Mouse (Mus musculus) forebrain, embryonic 15.5 days (tissue): ENCODE data around the gene Pif1. TPM values are rescaled to one million over a fixed set of nuclear protein-coding genes. Genes with fewer than 3 reads are reported as not detected.
A peak's percentile ranks its signal among the peaks of the same experiment; 100 is the strongest.

Source experiments
- ATAC-seq: fragments of 200-750 bp; cut with Nextera tagmentation; replicated peaks from 2 replicates; pipeline ENCODE4 v1.8.0; 2017; ENCODE audit warnings: mild to moderate bottlenecking, moderate TSS enrichment, moderate library complexity
- H3K27ac ChIP-seq: fragments of 300-500 bp; sonication (generic); replicated peaks from 2 replicates; pipeline ENCODE4 v1.5.1; 2015; ENCODE audit warnings: mild to moderate bottlenecking, inconsistent platforms
- H3K27me3 ChIP-seq: fragments of 300-500 bp; sonication (generic); 2 replicates; pipeline ENCODE4 v1.6.1; 2015; ENCODE audit warnings: inconsistent platforms
- H3K36me3 ChIP-seq: fragments of 300-500 bp; sonication (generic); 2 replicates; pipeline ENCODE4 v1.6.1; 2015; ENCODE audit warnings: mild to moderate bottlenecking, inconsistent platforms
- H3K4me1 ChIP-seq: fragments of 300-500 bp; sonication (generic); 2 replicates; pipeline ENCODE4 v1.6.1; 2015; ENCODE audit warnings: inconsistent platforms
- H3K4me2 ChIP-seq: fragments of 300-500 bp; sonication (generic); replicated peaks from 2 replicates; pipeline ENCODE4 v1.6.1; 2015; ENCODE audit warnings: mild to moderate bottlenecking, inconsistent platforms
- H3K4me3 ChIP-seq: fragments of 300-500 bp; sonication (generic); 2 replicates; pipeline ENCODE4 v1.5.1; 2015; ENCODE audit warnings: mild to moderate bottlenecking, inconsistent platforms
- H3K9ac ChIP-seq: fragments of 300-500 bp; sonication (generic); replicated peaks from 2 replicates; pipeline ENCODE4 v1.6.1; 2015; ENCODE audit warnings: mild to moderate bottlenecking, inconsistent platforms
- H3K9me3 ChIP-seq: fragments of 300-500 bp; sonication (generic); 2 replicates; pipeline ENCODE4 v1.6.1; 2016; ENCODE audit warnings: inconsistent platforms
- WGBS: fragments of 180-500 bp; shearing (Covaris S2); methylation state at CpG from one replicate; pipeline ENCODE4 v1.1.7; 2015; ENCODE audit warnings: mixed read lengths; 5-methylcytosine and 5-hydroxymethylcytosine counted together
- polyA plus RNA-seq: library from polyadenylated mRNA; unstranded; fragments of >200 nt; fragmentation: Nextera tagmentation; extraction: Ambion mirVana; gene quantifications from 2 replicates; pipeline ENCODE4 v1.2.1, GENCODE M21; 2015

The Pif1 gene
- polyA plus RNA-seq, 1 experiment from 2014 or later, result 11.8 TPM

DNA sequence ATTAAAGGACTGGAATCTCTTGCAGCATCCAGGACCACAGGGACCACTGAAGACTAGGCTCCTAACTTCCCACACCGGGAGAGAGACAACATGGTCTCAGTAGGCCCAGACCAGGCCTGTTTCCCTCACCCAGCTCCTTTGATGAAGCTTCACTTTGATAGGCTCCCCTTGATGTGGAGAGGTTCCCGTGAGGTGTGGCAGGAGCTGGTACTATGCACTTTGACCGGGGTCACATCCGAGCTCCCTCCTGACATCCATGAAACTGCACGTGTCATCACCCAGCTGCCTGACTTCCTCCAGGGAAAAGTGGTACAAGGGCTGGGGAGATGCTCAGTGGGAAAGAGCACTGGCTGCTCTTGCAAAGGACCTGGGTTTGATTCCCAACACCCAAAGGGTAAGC, 23.9 kb upstream of the Pif1 start:
- WGBS, result 94% methylated on average over 5 of the region's 5 CpGs

GRCm38 (mm10) chr9:65564698-65565097, 22.3 kb upstream of the Pif1 start:
- H3K4me2 ChIP-seq, result no peak overlapping the region
- ATAC-seq, result no peak
- no peaks in the 10 kb centered on the region for H3K36me3 ChIP-seq
- H3K9me3 ChIP-seq, result no peaks in the 10 kb centered on the region
- H3K9ac ChIP-seq, result no peak overlapping the region
- WGBS, result 95% methylated on average over 2 of the region's 2 CpGs
- H3K4me3 ChIP-seq, result no peak overlapping the region
- H3K27ac ChIP-seq, result no peak overlapping the region
- H3K27me3 ChIP-seq, result no peaks in the 10 kb centered on the region
- 0 out of 2 replicates have a peak, but pooled peaks cover 13% of the 10 kb centered on the region for H3K4me1 ChIP-seq

More for the DNA sequence above, 23.9 kb upstream of the Pif1 start:
- H3K4me3 ChIP-seq, result no peak overlapping the region
- no peaks in the 10 kb centered on the region for H3K27me3 ChIP-seq
- no peak overlapping the region for H3K4me2 ChIP-seq
- H3K9ac ChIP-seq, result no peak overlapping the region
- no peak for ATAC-seq
- H3K9me3 ChIP-seq, result no peaks in the 10 kb centered on the region
- H3K27ac ChIP-seq, result no peak overlapping the region
- no peaks in the 10 kb centered on the region for H3K36me3 ChIP-seq
- 0 out of 2 replicates have a peak, but pooled peaks cover 13% of the 10 kb centered on the region for H3K4me1 ChIP-seq

DNA sequence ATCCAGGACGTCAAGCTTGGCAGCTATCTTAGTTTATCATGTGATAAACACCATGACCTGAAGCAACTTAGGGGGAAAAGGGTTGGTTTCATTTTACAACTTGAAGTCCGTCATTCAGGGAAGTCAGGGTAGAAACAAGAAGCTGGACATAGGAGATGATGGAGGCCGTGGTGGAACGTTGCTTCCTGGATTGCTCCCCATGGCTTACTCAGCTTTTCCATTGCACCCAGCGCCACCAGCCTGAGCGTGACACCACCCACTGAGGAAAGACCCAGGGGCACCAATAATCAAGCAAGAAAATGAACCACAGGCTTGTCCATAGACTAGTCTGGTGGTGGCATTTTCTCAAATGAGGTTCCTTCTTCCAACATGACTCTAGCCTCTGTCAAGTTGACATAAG, 18.2 kb upstream of the Pif1 start:
- H3K9ac ChIP-seq, result no peak overlapping the region

DNA sequence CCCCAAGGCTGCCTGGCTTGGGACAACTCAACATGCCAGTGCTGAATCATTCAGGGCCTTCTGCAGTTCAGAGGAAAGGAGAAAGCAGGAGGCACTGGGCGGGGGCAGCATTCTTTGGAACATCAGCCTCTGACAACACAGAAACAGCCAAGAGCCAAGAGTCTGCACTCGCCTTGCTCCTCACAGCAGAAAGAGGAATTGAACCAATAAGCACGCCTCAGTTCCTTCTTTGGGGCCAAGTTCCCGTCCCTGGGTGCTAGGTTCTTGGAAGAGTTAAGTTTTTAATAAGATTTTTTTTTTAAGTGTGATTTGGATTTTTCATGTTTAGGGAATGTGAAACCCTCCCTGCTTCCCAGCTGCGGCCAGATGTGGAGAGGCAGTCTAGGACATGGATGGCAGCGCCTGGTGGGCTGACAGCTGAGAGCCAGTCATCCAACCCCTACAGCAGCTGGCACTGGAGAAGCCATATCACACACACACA, 17.4 kb upstream of the Pif1 start:
- no peak overlapping the region for H3K9ac ChIP-seq
- no peaks in the 10 kb centered on the region for H3K27me3 ChIP-seq
- no peaks in the 10 kb centered on the region; the same call in 1 of the 2 replicates for H3K36me3 ChIP-seq
- H3K4me3 ChIP-seq, result no peak overlapping the region
- 84% methylated on average over 6 of the region's 6 CpGs for WGBS
- no peaks in the 10 kb centered on the region for H3K4me1 ChIP-seq
- H3K27ac ChIP-seq, result no peak overlapping the region
- no peak for ATAC-seq
- H3K4me2 ChIP-seq, result no peak overlapping the region
- H3K9me3 ChIP-seq, result no peaks in the 10 kb centered on the region

More for the DNA sequence above, 18.2 kb upstream of the Pif1 start:
- no peaks in the 10 kb centered on the region for H3K9me3 ChIP-seq
- H3K27me3 ChIP-seq, result no peaks in the 10 kb centered on the region
- H3K4me2 ChIP-seq, result no peak overlapping the region
- no peak for ATAC-seq
- no peak overlapping the region for H3K4me3 ChIP-seq
- H3K36me3 ChIP-seq, result no peaks in the 10 kb centered on the region; the same call in 1 of the 2 replicates
- no peak overlapping the region for H3K27ac ChIP-seq
- H3K4me1 ChIP-seq, result no peaks in the 10 kb centered on the region
- WGBS, result 93% methylated on average over 6 of the region's 6 CpGs

GRCm38 (mm10) chr9:65572837-65573236, 14.1 kb upstream of the Pif1 start:
- ATAC-seq, result no peak
- 71% methylated on average over 6 of the region's 6 CpGs for WGBS
- H3K4me1 ChIP-seq, result peaks cover 9% of the 10 kb centered on the region; the same call in 1 of the 2 replicates
- no peak overlapping the region for H3K9ac ChIP-seq
- H3K4me3 ChIP-seq, result no peak overlapping the region
- H3K27ac ChIP-seq, result no peak overlapping the region
- no peaks in the 10 kb centered on the region; the same call in 1 of the 2 replicates for H3K36me3 ChIP-seq
- no peaks in the 10 kb centered on the region for H3K9me3 ChIP-seq
- H3K27me3 ChIP-seq, result no peaks in the 10 kb centered on the region
- H3K4me2 ChIP-seq, result no peak overlapping the region

- Histone ChIP-seq H3K36me3 (no peaks in the 10 kb centered on the region; the same call in 1 of the 2 replicates), H3K4me2 (no peak overlapping the region), H3K4me3 (no peak overlapping the region), H3K9ac (no peak overlapping the region), H3K4me1 (peaks cover 16% of the 10 kb centered on the region), H3K27ac (no peak overlapping the region), H3K9me3 (no peaks in the 10 kb centered on the region), H3K27me3 (no peaks in the 10 kb centered on the region)
- ATAC-seq, result no peak
- WGBS, result 86% methylated on average over 11 of the region's 11 CpGs
Measured at GRCm38 (mm10) chr9:65574513-65575392, 12.2 kb upstream of the Pif1 start.

GRCm38 (mm10) chr9:65575393-65576196, 11.4 kb upstream of the Pif1 start:
- no peak overlapping the region for H3K4me3 ChIP-seq
- WGBS, result 69% methylated on average over 8 of the region's 8 CpGs
- H3K27me3 ChIP-seq, result no peaks in the 10 kb centered on the region
- H3K4me2 ChIP-seq, result no peak overlapping the region
- H3K4me1 ChIP-seq, result peaks cover 18% of the 10 kb centered on the region
- no peak overlapping the region for H3K27ac ChIP-seq
- no peak overlapping the region for H3K9ac ChIP-seq
- no peak for ATAC-seq
- H3K36me3 ChIP-seq, result no peaks in the 10 kb centered on the region; the same call in 1 of the 2 replicates
- H3K9me3 ChIP-seq, result no peaks in the 10 kb centered on the region

- Histone ChIP-seq H3K36me3 (no peaks in the 10 kb centered on the region; the same call in 1 of the 2 replicates), H3K27ac (no peak overlapping the region), H3K4me3 (no peak overlapping the region), H3K4me1 (peaks cover 22% of the 10 kb centered on the region), H3K4me2 (no peak overlapping the region), H3K9ac (no peak overlapping the region), H3K9me3 (no peaks in the 10 kb centered on the region), H3K27me3 (no peaks in the 10 kb centered on the region)
- ATAC-seq, result no peak
- WGBS, result 32% methylated on average over 7 of the region's 7 CpGs
Measured at GRCm38 (mm10) chr9:65576861-65577510, 10.0 kb upstream of the Pif1 start.

DNA sequence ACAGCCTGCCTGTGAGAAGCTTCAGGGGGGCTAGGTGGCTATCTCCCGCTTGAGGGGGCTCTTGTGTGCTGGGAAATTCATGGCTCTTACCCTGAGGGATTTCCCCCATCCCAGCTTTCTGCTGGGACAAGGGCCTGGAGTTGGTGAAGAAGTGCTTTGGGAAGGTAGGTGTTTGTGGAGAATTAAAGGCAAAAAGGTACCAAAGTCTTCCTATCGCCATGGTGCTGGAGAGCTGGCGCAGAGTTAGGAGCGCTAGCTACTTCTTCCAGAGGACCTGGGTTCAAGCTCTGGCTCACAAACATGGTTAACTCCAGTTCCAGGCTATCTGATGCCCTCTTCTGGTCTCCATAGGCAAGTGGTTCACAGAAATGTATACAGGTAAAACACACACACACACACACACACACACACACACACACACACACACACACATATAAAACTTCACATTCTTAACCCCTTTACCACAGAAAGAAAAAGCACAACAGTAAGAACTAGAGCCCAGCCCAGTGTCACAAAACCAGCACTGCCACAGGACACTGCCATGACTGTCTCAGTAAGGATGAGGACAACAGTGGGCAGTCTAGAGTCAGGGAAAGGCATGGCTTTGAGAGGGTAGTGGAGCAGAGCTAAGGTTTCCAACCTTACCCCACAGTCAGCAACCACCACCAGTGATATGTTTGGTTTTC, 9.3 kb upstream of the Pif1 start:
- H3K36me3 ChIP-seq, result no peaks in the 10 kb centered on the region
- H3K27ac ChIP-seq, result no peak overlapping the region
- H3K4me3 ChIP-seq, result no peak overlapping the region
- no peak for ATAC-seq
- H3K9ac ChIP-seq, result no peak overlapping the region
- no peaks in the 10 kb centered on the region for H3K27me3 ChIP-seq
- no peaks in the 10 kb centered on the region for H3K9me3 ChIP-seq
- 83% methylated on average over 4 of the region's 4 CpGs for whole genome bisulfite sequencing
- no peak overlapping the region for H3K4me2 ChIP-seq
- H3K4me1 ChIP-seq, result peaks cover 22% of the 10 kb centered on the region

GRCm38 (mm10) chr9:65578801-65579249, 8.1 kb upstream of the Pif1 start:
- Histone ChIP-seq H3K27ac (no peak overlapping the region), H3K4me1 (peaks cover 22% of the 10 kb centered on the region), H3K27me3 (no peaks in the 10 kb centered on the region), H3K36me3 (no peaks in the 10 kb centered on the region), H3K4me3 (no peak overlapping the region), H3K4me2 (no peak overlapping the region), H3K9me3 (no peaks in the 10 kb centered on the region), H3K9ac (no peak overlapping the region)
- ATAC-seq, result no peak
- 63% methylated on average over 9 of the region's 9 CpGs for WGBS

- ATAC-seq, result peak; percentile 94
- H3K4me3 ChIP-seq, result peak within 1 kb of the TSS; percentile 50
- H3K9ac ChIP-seq, result peak within 1 kb of the TSS; percentile 50
- no peaks in the 10 kb centered on the region for H3K36me3 ChIP-seq
- no peaks in the 10 kb centered on the region for H3K27me3 ChIP-seq
- H3K9me3 ChIP-seq, result no peaks in the 10 kb centered on the region
- under 1% methylated on average over 43 of the region's 45 CpGs for WGBS
- H3K27ac ChIP-seq, result peak within 1 kb of the TSS; percentile 71
- peaks cover 22% of the 10 kb centered on the region for H3K4me1 ChIP-seq
- H3K4me2 ChIP-seq, result peak within 1 kb of the TSS; percentile 59
Measured at GRCm38 (mm10) chr9:65579781-65580371, 7.1 kb upstream of the Pif1 start, which contains the start of gene Plekho2. Gene Plekho2 (minus strand): TSS chr9:65580040.
